Mouse (Mus musculus): ENCODE data around the gene Snrk. TPM values are rescaled to one million over a fixed set of nuclear protein-coding genes. Genes with fewer than 3 reads are reported as not detected.

The Snrk gene
- polyA plus RNA-seq, 1 experiment from 2014 or later, result 51.0 TPM

DNA sequence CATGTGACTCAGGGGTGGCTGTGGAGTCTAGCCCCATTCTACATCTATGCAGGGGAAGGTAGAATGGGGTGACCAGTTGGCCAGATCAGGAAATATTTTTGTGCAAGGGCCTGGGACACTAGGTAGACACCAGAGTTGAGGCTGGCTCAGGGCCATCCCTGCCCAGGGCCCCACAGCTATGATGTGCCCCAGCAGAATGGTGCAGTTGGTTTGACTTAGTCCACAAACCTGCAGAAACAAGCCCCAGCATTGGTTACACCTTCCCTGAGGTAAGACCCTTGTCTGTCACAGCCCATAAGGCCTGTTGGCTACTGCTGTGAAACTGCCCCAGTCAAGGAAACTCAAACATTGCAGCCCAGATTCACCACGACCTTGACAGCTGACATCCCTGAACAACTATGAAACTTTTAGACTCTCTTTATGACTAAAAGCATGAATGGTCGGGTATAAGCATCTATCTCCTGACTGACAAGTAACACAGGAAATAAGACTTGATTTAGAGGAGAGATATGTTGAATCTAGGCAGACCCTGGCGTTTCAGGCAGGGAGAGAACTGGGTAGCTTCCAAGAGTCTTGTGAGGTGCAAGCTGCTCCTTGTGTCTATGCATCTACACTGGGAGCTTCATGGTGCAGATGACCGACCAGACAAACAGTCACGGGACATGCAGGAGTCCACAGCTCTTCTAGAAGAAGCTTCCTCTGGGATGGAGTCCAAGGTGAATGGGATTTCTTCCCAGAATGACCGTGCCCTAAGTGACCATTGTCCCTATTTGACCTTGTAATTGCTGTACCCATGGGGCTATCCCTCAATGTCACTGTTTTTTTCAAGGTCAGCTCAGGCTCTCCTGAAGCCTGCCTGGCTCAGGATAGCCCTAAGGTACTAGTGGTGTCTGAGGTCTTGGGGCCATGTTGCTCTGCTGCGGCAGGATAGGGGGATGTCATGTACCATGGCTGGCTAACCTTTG is 60.5 kb downstream of the Snrk start:
- ATAC-seq (ENCODE audit: low FRiP score, low read depth), result no peak
- Histone ChIP-seq H3K9ac (no peak overlapping the region), H3K4me2 (replicated peaks) (no peak overlapping the region), H3K27me3 (replicated peaks) (no peaks in the 10 kb centered on the region), H3K9me3 (no peaks in the 10 kb centered on the region), H3K4me1 (no peaks in the 10 kb centered on the region; the same call in 1 of the 2 replicates), H3K4me3 (no peak overlapping the region), H3K36me3 (peaks cover 14% of the 10 kb centered on the region; the same call in 1 of the 2 replicates), H3K27ac (no peak overlapping the region)
- 80% methylated on average over 7 of the region's 7 CpGs for WGBS

DNA sequence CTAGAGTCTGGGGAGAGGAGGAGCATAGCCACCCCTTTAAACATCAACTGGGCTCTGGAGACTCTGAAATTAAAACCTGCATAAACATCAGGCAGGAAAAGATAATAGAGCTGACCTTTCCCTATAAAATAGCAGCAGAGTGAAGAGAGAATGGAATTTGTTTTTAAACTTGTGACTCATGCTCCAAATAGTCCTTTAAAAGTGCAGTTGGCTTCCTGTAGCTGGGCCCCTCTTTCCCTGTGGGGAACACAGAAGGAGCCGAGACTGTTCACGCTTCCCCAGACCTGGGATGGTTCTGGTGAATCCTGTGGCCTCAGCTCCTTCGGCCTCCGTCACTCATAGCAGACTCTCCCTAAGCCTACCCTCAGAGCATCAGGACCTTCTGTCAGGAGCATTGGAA is 61.4 kb downstream of the Snrk start:
- no peak for ATAC-seq (ENCODE audit: low FRiP score, low read depth)
- no peaks in the 10 kb centered on the region; the same call in 1 of the 2 replicates for H3K4me1 ChIP-seq
- whole genome bisulfite sequencing, result 70% methylated on average over 4 of the region's 4 CpGs
- no peak overlapping the region for H3K4me3 ChIP-seq
- peaks cover 14% of the 10 kb centered on the region; the same call in 1 of the 2 replicates for H3K36me3 ChIP-seq
- H3K4me2 ChIP-seq (replicated peaks), result no peak overlapping the region
- no peak overlapping the region for H3K27ac ChIP-seq
- H3K9me3 ChIP-seq, result no peaks in the 10 kb centered on the region
- no peak overlapping the region for H3K9ac ChIP-seq
- no peaks in the 10 kb centered on the region for H3K27me3 ChIP-seq (replicated peaks)

DNA sequence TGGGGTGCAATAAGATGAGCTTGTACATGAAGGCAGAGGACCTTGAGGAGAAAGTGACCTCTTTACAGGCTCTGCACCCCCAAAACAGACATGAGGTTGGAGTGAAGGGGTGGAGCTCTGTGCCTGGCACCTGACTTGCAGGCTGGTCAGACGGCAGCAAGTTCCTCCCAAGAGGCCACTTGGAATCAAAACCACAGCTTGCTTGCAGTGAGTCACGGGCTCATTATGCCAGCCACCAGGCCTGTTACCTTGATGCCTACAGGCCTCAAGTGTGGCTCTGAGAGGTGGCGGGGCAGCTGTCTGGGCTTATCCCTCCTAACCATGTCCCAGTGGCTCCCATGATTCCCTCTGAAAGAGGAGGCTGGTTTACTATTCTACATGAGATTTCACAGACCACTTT is 63.0 kb downstream of the Snrk start:
- no peak for ATAC-seq (ENCODE audit: low FRiP score, low read depth)
- H3K27ac ChIP-seq, result no peak overlapping the region
- no peak overlapping the region for H3K9ac ChIP-seq
- no peaks in the 10 kb centered on the region for H3K9me3 ChIP-seq
- peaks cover 11% of the 10 kb centered on the region; the same call in 1 of the 2 replicates for H3K36me3 ChIP-seq
- 84% methylated on average over 3 of the region's 3 CpGs for WGBS
- no peaks in the 10 kb centered on the region for H3K27me3 ChIP-seq (replicated peaks)
- no peak overlapping the region for H3K4me3 ChIP-seq
- no peak overlapping the region for H3K4me2 ChIP-seq (replicated peaks)
- H3K4me1 ChIP-seq, result no peaks in the 10 kb centered on the region; the same call in 1 of the 2 replicates

DNA sequence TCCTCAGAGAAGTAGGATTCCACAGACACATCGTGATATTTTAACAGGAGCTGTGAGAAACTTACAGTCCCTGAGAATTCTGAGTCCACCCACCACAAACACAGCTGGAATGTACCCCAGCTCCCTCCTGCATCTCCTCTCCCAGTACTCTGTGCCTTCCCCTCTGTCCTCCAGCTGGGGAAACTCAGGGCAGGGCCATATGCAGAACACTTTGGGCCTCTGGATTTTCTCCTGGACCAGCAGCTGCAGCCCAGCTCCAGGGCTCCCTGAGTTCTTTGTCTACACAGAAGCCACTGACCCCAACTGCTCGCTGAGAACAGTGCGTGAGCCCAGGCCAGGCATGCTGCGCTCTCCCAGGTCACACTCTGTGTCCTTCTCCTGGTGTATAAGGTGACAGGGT is 66.0 kb downstream of the Snrk start:
- Histone ChIP-seq H3K36me3 (no peaks in the 10 kb centered on the region; the same call in 1 of the 2 replicates), H3K4me3 (no peak overlapping the region), H3K27me3 (replicated peaks) (no peaks in the 10 kb centered on the region), H3K9me3 (no peaks in the 10 kb centered on the region), H3K27ac (no peak overlapping the region), H3K9ac (no peak overlapping the region), H3K4me2 (replicated peaks) (no peak overlapping the region), H3K4me1 (no peaks in the 10 kb centered on the region; the same call in 1 of the 2 replicates)
- 82% methylated on average over 4 of the region's 4 CpGs for WGBS
- no peak for ATAC-seq (ENCODE audit: low FRiP score, low read depth)

- 89% methylated on average over 3 of the region's 3 CpGs for WGBS
- Histone ChIP-seq H3K4me1 (no peaks in the 10 kb centered on the region), H3K4me3 (no peak overlapping the region), H3K27ac (no peak overlapping the region), H3K27me3 (replicated peaks) (no peaks in the 10 kb centered on the region), H3K9ac (no peak overlapping the region), H3K4me2 (replicated peaks) (no peak overlapping the region), H3K9me3 (no peaks in the 10 kb centered on the region), H3K36me3 (peaks cover 4% of the 10 kb centered on the region; the same call in 1 of the 2 replicates)
- ATAC-seq (ENCODE audit: low FRiP score, low read depth), result no peak
These were observed 67.3 kb downstream of the Snrk start for GRCm38 (mm10) chr9:122184329-122184728.

- Histone ChIP-seq H3K4me2 (replicated peaks) (no peak overlapping the region), H3K36me3 (peaks cover 4% of the 10 kb centered on the region; the same call in 1 of the 2 replicates), H3K4me1 (no peaks in the 10 kb centered on the region), H3K9me3 (no peaks in the 10 kb centered on the region), H3K27me3 (replicated peaks) (no peaks in the 10 kb centered on the region), H3K9ac (no peak overlapping the region), H3K4me3 (no peak overlapping the region), H3K27ac (no peak overlapping the region)
- 28% methylated on average over 2 of the region's 2 CpGs for WGBS
- no peak for ATAC-seq (ENCODE audit: low FRiP score, low read depth)
These were observed 68.0 kb downstream of the Snrk start for GRCm38 (mm10) chr9:122185061-122185460.

DNA sequence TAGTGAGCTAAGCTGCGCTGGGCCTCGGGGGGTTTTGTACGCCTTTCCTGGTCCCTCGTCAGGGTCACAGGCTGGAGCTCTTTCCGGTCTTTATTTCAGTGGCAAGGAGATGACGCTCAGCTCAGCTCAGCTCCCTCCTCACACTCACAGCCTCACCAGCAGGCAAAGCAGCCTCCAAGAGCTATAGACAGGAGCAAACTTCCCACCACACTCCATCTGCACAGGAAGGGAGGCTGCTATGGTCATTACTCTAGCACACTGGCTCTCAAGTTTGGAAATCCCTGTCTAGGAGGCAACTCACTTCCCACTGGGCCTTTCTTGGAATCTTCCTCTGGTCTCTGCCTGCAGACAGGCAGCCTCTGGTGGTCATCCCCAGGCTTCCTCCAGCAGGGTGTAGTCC is 68.9 kb downstream of the Snrk start:
- no peaks in the 10 kb centered on the region for H3K27me3 ChIP-seq (replicated peaks)
- H3K4me2 ChIP-seq (replicated peaks), result no peak overlapping the region
- H3K9me3 ChIP-seq, result no peaks in the 10 kb centered on the region
- ATAC-seq (ENCODE audit: low FRiP score, low read depth), result no peak
- H3K4me1 ChIP-seq, result no peaks in the 10 kb centered on the region
- H3K27ac ChIP-seq, result no peak overlapping the region
- 65% methylated on average over 6 of the region's 6 CpGs for WGBS
- H3K4me3 ChIP-seq, result no peak overlapping the region
- no peak overlapping the region for H3K9ac ChIP-seq
- peaks cover 4% of the 10 kb centered on the region; the same call in 1 of the 2 replicates for H3K36me3 ChIP-seq

DNA sequence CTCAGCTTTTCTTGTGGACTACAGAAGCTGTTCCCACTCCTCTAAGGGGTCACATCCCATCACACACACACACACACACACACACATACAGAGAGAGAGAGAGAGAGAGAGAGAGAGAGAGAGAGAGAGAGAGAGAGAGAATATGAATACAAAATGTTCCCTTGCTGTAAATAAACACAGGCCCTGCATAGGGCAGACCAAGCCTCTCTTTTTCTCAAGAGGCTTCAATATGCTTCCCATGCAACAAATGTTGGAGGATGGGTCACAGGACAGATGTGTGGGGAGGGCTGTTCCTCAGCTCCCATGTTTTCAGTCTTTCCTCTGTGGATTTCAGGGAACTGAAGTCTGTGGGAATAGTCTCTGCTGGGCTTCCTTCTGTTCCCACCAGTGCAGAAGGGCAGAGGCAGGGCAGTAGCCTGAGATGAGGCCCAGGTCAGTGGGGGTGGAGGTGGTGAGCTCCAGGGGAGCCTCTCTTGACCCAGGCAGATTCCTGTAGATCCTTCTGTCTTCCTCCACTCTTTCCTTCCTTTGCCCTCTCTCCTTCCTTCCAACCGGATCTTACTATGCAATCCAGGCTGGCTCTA is 69.7 kb downstream of the Snrk start:
- H3K4me3 ChIP-seq, result no peak overlapping the region
- H3K36me3 ChIP-seq, result peaks cover 4% of the 10 kb centered on the region; the same call in 1 of the 2 replicates
- H3K9ac ChIP-seq, result no peak overlapping the region
- H3K27ac ChIP-seq, result no peak overlapping the region
- H3K9me3 ChIP-seq, result no peaks in the 10 kb centered on the region
- WGBS, result 67% methylated on average over 1 of the region's 1 CpGs
- H3K27me3 ChIP-seq (replicated peaks), result no peaks in the 10 kb centered on the region
- H3K4me2 ChIP-seq (replicated peaks), result no peak overlapping the region
- no peaks in the 10 kb centered on the region for H3K4me1 ChIP-seq
- no peak for ATAC-seq (ENCODE audit: low FRiP score, low read depth)

DNA sequence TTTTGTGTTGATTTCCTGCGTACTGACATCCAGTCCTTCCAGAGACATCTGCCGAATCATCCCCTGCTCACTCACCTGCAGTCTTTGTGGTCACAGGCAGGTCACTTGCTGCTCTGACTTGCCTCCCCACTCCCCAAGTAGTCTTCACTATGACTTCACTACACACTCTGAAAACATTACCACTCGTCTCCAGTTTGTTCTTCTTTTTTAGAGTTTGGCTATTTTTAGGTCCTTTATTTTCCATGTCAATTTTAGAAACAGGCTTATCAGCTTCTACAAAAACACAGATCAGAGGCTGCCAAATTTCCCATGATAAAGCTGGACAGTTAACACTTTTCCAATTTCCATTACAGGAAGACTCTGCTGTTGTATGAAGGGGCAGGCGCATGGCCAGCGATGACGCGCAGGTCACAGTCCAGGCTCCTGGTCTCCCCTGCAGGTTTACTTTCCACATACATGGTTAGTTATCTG is 70.4 kb downstream of the Snrk start:
- Histone ChIP-seq H3K4me1 (no peaks in the 10 kb centered on the region), H3K4me3 (no peak overlapping the region), H3K27me3 (replicated peaks) (no peaks in the 10 kb centered on the region), H3K9me3 (no peaks in the 10 kb centered on the region), H3K9ac (no peak overlapping the region), H3K4me2 (replicated peaks) (no peak overlapping the region), H3K36me3 (0 out of 2 replicates have a peak, but pooled peaks cover 4% of the 10 kb centered on the region), H3K27ac (no peak overlapping the region)
- WGBS, result 91% methylated on average over 7 of the region's 7 CpGs
- no peak for ATAC-seq (ENCODE audit: low FRiP score, low read depth)

- Histone ChIP-seq H3K4me2 (replicated peaks) (no peak overlapping the region), H3K36me3 (0 out of 2 replicates have a peak, but pooled peaks cover 4% of the 10 kb centered on the region), H3K4me1 (no peaks in the 10 kb centered on the region), H3K9me3 (no peaks in the 10 kb centered on the region), H3K9ac (no peak overlapping the region), H3K27ac (no peak overlapping the region), H3K27me3 (replicated peaks) (no peaks in the 10 kb centered on the region), H3K4me3 (no peak overlapping the region)
- ATAC-seq (ENCODE audit: low FRiP score, low read depth), result no peak
- WGBS, result 70% methylated on average over 1 of the region's 1 CpGs
These were observed 71.7 kb downstream of the Snrk start for GRCm38 (mm10) chr9:122188724-122189123.

- Histone ChIP-seq H3K4me1 (peaks cover 4% of the 10 kb centered on the region; the same call in 1 of the 2 replicates), H3K27ac (no peak overlapping the region), H3K27me3 (replicated peaks) (no peaks in the 10 kb centered on the region), H3K4me2 (replicated peaks) (no peak overlapping the region), H3K36me3 (peaks cover 4% of the 10 kb centered on the region; the same call in 1 of the 2 replicates), H3K9me3 (no peaks in the 10 kb centered on the region), H3K9ac (no peak overlapping the region), H3K4me3 (no peak overlapping the region)
- no peak for ATAC-seq (ENCODE audit: low FRiP score, low read depth)
- WGBS, result 89% methylated on average over 5 of the region's 5 CpGs
These were observed 76.3 kb downstream of the Snrk start for GRCm38 (mm10) chr9:122193361-122193760.

DNA sequence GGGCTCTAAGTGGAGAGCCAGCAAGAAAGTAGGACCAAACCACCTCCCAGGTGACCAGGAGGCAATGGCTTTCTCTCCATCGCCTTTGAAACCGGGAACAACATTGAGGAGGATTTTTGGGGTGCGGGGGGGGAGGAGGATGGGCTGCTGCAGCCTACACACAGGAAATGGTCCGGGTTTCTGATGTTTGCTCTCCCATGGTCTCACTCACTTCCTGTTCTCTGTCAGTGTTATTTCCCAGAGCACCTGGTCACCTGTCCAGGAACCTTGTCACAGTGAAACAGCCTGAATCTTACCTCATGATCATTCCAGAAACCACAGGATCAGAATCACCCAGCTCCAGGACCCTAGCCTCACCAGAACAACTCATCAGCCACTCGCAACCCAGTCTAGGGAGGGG is 76.8 kb downstream of the Snrk start:
- H3K9me3 ChIP-seq, result no peaks in the 10 kb centered on the region
- peaks cover 4% of the 10 kb centered on the region; the same call in 1 of the 2 replicates for H3K4me1 ChIP-seq
- no peak overlapping the region for H3K9ac ChIP-seq
- ATAC-seq (ENCODE audit: low FRiP score, low read depth), result no peak
- no peak overlapping the region for H3K4me3 ChIP-seq
- peaks cover 4% of the 10 kb centered on the region; the same call in 1 of the 2 replicates for H3K36me3 ChIP-seq
- no peak overlapping the region for H3K4me2 ChIP-seq (replicated peaks)
- H3K27me3 ChIP-seq (replicated peaks), result no peaks in the 10 kb centered on the region
- no peak overlapping the region for H3K27ac ChIP-seq
- WGBS, result 85% methylated on average over 5 of the region's 5 CpGs

Measured in neural tube, embryonic 12.5 days (tissue).